Mouse (Mus musculus) hindbrain, embryonic 12.5 days (tissue): ENCODE data around the gene Nup210l. TPM values are rescaled to one million over a fixed set of nuclear protein-coding genes. Genes with fewer than 3 reads are reported as not detected.

Experiments
- ATAC-seq: fragments of 200-750 bp; cut with Nextera tagmentation; 2 replicates; pipeline ENCODE4 v1.8.0; 2017; ENCODE audit warnings: moderate TSS enrichment; ENCODE audit not compliant: low FRiP score
- H3K27ac ChIP-seq: fragments of 300-500 bp; sonication (generic); 2 replicates; pipeline ENCODE4 v1.5.1; 2016; ENCODE audit warnings: mild to moderate bottlenecking
- H3K27me3 ChIP-seq: fragments of 300-500 bp; sonication (generic); 2 replicates; pipeline ENCODE4 v1.6.1; 2016; ENCODE audit warnings: mild to moderate bottlenecking
- H3K36me3 ChIP-seq: fragments of 300-500 bp; sonication (generic); 2 replicates; pipeline ENCODE4 v1.6.1; 2016; ENCODE audit warnings: mild to moderate bottlenecking
- H3K4me1 ChIP-seq: fragments of 300-500 bp; sonication (generic); 2 replicates; pipeline ENCODE4 v1.6.1; 2016
- H3K4me2 ChIP-seq: fragments of 300-500 bp; sonication (generic); replicated peaks from 2 replicates; pipeline ENCODE4 v1.6.1; 2016; ENCODE audit warnings: mild to moderate bottlenecking
- H3K4me3 ChIP-seq: fragments of 300-500 bp; sonication (generic); 2 replicates; pipeline ENCODE4 v1.5.1; 2016; ENCODE audit warnings: mild to moderate bottlenecking
- H3K9ac ChIP-seq: fragments of 300-500 bp; sonication (generic); 2 replicates; pipeline ENCODE4 v1.6.1; 2016; ENCODE audit warnings: mild to moderate bottlenecking, moderate library complexity
- H3K9me3 ChIP-seq: fragments of 300-500 bp; sonication (generic); replicated peaks from 2 replicates; pipeline ENCODE4 v1.6.1; 2016; ENCODE audit warnings: mild to moderate bottlenecking
- WGBS: fragments of 180-500 bp; shearing (Covaris S2); methylation state at CpG from one replicate; pipeline ENCODE4 v1.1.7; 2016; 5-methylcytosine and 5-hydroxymethylcytosine counted together
- polyA plus RNA-seq: library from polyadenylated mRNA; unstranded; fragments of >200 nt; fragmentation: Nextera tagmentation; extraction: Ambion mirVana; gene quantifications from 2 replicates; pipeline ENCODE4 v1.2.1, GENCODE M21; 2016

Gene Nup210l
- polyA plus RNA-seq, result 0.51 and 0.75 TPM in 2 replicates

- no peaks in the 10 kb centered on the region for H3K27me3 ChIP-seq
- WGBS, result 87% methylated on average over 13 of the region's 13 CpGs
- ATAC-seq, result no peak
These were observed at the start of gene Nup210l for GRCm38 (mm10) chr3:90103938-90104337. Gene Nup210l, plus strand, starts transcription at chr3:90104132.

GRCm38 (mm10) chr3:90061549-90061948, 42.4 kb upstream of the Nup210l start:
- no peak for ATAC-seq
- Histone ChIP-seq H3K9me3 (no peaks in the 10 kb centered on the region), H3K36me3 (peaks cover 62% of the 10 kb centered on the region), H3K27ac (no peak overlapping the region), H3K4me3 (no peak overlapping the region), H3K4me2 (no peak overlapping the region), H3K4me1 (no peaks in the 10 kb centered on the region), H3K9ac (no peak overlapping the region), H3K27me3 (no peaks in the 10 kb centered on the region)
- 97% methylated on average over 6 of the region's 6 CpGs for WGBS

More at GRCm38 (mm10) chr3:90103938-90104337, at the start of gene Nup210l:
- Histone ChIP-seq H3K36me3 (peaks cover 13% of the 10 kb centered on the region), H3K9ac (no peak within 1 kb of the TSS), H3K9me3 (no peaks in the 10 kb centered on the region), H3K4me2 (no peak within 1 kb of the TSS), H3K27ac (no peak within 1 kb of the TSS), H3K4me1 (no peaks in the 10 kb centered on the region), H3K4me3 (no peak within 1 kb of the TSS)

- no peak overlapping the region for H3K4me2 ChIP-seq
- no peak overlapping the region for H3K9ac ChIP-seq
- no peak overlapping the region for H3K4me3 ChIP-seq
- 60% methylated on average over 2 of the region's 2 CpGs for WGBS
- H3K36me3 ChIP-seq, result peaks cover 52% of the 10 kb centered on the region
- H3K27me3 ChIP-seq, result no peaks in the 10 kb centered on the region
- ATAC-seq, result no peak
- no peak overlapping the region for H3K27ac ChIP-seq
- no peaks in the 10 kb centered on the region for H3K4me1 ChIP-seq
- no peaks in the 10 kb centered on the region for H3K9me3 ChIP-seq
These were observed 41.4 kb upstream of the Nup210l start for GRCm38 (mm10) chr3:90062539-90062938.

- ATAC-seq, result no peak
- WGBS, result 82% methylated on average over 3 of the region's 3 CpGs
These were observed 39.5 kb upstream of the Nup210l start for GRCm38 (mm10) chr3:90064383-90064782.

GRCm38 (mm10) chr3:90065553-90065952, 38.4 kb upstream of the Nup210l start:
- H3K27ac ChIP-seq, result no peak overlapping the region
- WGBS, result 63% methylated on average over 3 of the region's 3 CpGs
- no peak overlapping the region for H3K4me3 ChIP-seq
- H3K36me3 ChIP-seq, result peaks cover 41% of the 10 kb centered on the region
- no peaks in the 10 kb centered on the region for H3K27me3 ChIP-seq
- ATAC-seq, result no peak
- no peak overlapping the region for H3K4me2 ChIP-seq
- H3K9me3 ChIP-seq, result no peaks in the 10 kb centered on the region
- H3K9ac ChIP-seq, result no peak overlapping the region
- H3K4me1 ChIP-seq, result no peaks in the 10 kb centered on the region

More at GRCm38 (mm10) chr3:90064383-90064782, 39.5 kb upstream of the Nup210l start:
- Histone ChIP-seq H3K4me1 (no peaks in the 10 kb centered on the region), H3K4me2 (no peak overlapping the region), H3K9ac (no peak overlapping the region), H3K36me3 (peaks cover 46% of the 10 kb centered on the region), H3K27me3 (no peaks in the 10 kb centered on the region), H3K4me3 (no peak overlapping the region), H3K27ac (no peak overlapping the region), H3K9me3 (no peaks in the 10 kb centered on the region)

GRCm38 (mm10) chr3:90067851-90068250, 36.1 kb upstream of the Nup210l start:
- H3K4me3 ChIP-seq, result no peak overlapping the region
- H3K4me2 ChIP-seq, result no peak overlapping the region
- H3K9ac ChIP-seq, result no peak overlapping the region
- H3K36me3 ChIP-seq, result peaks cover 22% of the 10 kb centered on the region
- no peaks in the 10 kb centered on the region for H3K4me1 ChIP-seq
- no peaks in the 10 kb centered on the region for H3K9me3 ChIP-seq
- 89% methylated on average over 4 of the region's 4 CpGs for WGBS
- ATAC-seq, result no peak
- no peak overlapping the region for H3K27ac ChIP-seq
- H3K27me3 ChIP-seq, result no peaks in the 10 kb centered on the region

GRCm38 (mm10) chr3:90069688-90070087, 34.2 kb upstream of the Nup210l start:
- Histone ChIP-seq H3K4me3 (no peak overlapping the region), H3K9me3 (no peaks in the 10 kb centered on the region), H3K36me3 (peaks cover 12% of the 10 kb centered on the region), H3K9ac (no peak overlapping the region), H3K27ac (no peak overlapping the region), H3K4me1 (no peaks in the 10 kb centered on the region), H3K27me3 (no peaks in the 10 kb centered on the region), H3K4me2 (no peak overlapping the region)
- no peak for ATAC-seq
- WGBS, result 81% methylated on average over 7 of the region's 7 CpGs

GRCm38 (mm10) chr3:90072294-90072693, 31.6 kb upstream of the Nup210l start, which contains the start of gene Tpm3:
Gene Tpm3, plus strand, starts transcription at chr3:90072649.
- no peaks in the 10 kb centered on the region for H3K36me3 ChIP-seq
- no peak within 1 kb of the TSS for H3K9ac ChIP-seq
- ATAC-seq, result no peak
- peaks cover 5% of the 10 kb centered on the region; the same call in 1 of the 2 replicates for H3K4me1 ChIP-seq
- H3K27me3 ChIP-seq, result no peaks in the 10 kb centered on the region
- H3K4me2 ChIP-seq, result no peak within 1 kb of the TSS
- no peak within 1 kb of the TSS for H3K4me3 ChIP-seq
- WGBS, result 76% methylated on average over 4 of the region's 4 CpGs
- H3K27ac ChIP-seq, result no peak within 1 kb of the TSS
- H3K9me3 ChIP-seq, result no peaks in the 10 kb centered on the region

GRCm38 (mm10) chr3:90076921-90077716, 26.8 kb upstream of the Nup210l start:
- Histone ChIP-seq H3K27ac (0 out of 2 replicates have a peak overlapping the region, but pooled peaks have one; percentile 7), H3K27me3 (no peaks in the 10 kb centered on the region), H3K4me3 (no peak overlapping the region), H3K9me3 (no peaks in the 10 kb centered on the region), H3K4me1 (peaks cover 28% of the 10 kb centered on the region), H3K9ac (no peak overlapping the region), H3K4me2 (peak overlapping the region; percentile 19), H3K36me3 (no peaks in the 10 kb centered on the region)
- no peak for ATAC-seq
- 8% methylated on average over 5 of the region's 5 CpGs for WGBS

GRCm38 (mm10) chr3:90078224-90078623, 25.7 kb upstream of the Nup210l start:
- Histone ChIP-seq H3K9ac (no peak overlapping the region), H3K27ac (no peak overlapping the region), H3K9me3 (no peaks in the 10 kb centered on the region), H3K36me3 (no peaks in the 10 kb centered on the region), H3K4me1 (peaks cover 36% of the 10 kb centered on the region), H3K4me3 (no peak overlapping the region), H3K4me2 (no peak overlapping the region), H3K27me3 (no peaks in the 10 kb centered on the region)
- 54% methylated on average over 5 of the region's 5 CpGs for WGBS
- ATAC-seq, result no peak

GRCm38 (mm10) chr3:90079133-90079762, 24.7 kb upstream of the Nup210l start:
- ATAC-seq, result peak; percentile 97
- WGBS, result under 1% methylated on average over 33 of the region's 33 CpGs
- Histone ChIP-seq H3K36me3 (no peaks in the 10 kb centered on the region), H3K4me3 (peak overlapping the region; percentile 88), H3K9me3 (no peaks in the 10 kb centered on the region), H3K4me1 (peaks cover 46% of the 10 kb centered on the region), H3K27ac (peak overlapping the region; percentile 95), H3K27me3 (no peaks in the 10 kb centered on the region), H3K4me2 (peak overlapping the region; percentile 89), H3K9ac (peak overlapping the region; percentile 91)

GRCm38 (mm10) chr3:90079763-90080497, 24.0 kb upstream of the Nup210l start:
- peak; percentile 80 for ATAC-seq
- no peaks in the 10 kb centered on the region for H3K27me3 ChIP-seq
- H3K36me3 ChIP-seq, result no peaks in the 10 kb centered on the region
- peaks cover 53% of the 10 kb centered on the region for H3K4me1 ChIP-seq
- H3K4me2 ChIP-seq, result peak overlapping the region; percentile 89
- WGBS, result under 1% methylated on average over 49 of the region's 53 CpGs
- H3K9me3 ChIP-seq, result no peaks in the 10 kb centered on the region
- peak overlapping the region; percentile 88 for H3K4me3 ChIP-seq
- H3K27ac ChIP-seq, result peak overlapping the region; percentile 95
- peak overlapping the region; percentile 91 for H3K9ac ChIP-seq
